Mouse (Mus musculus) kidney, adult 9 months (tissue): ENCODE data around the gene Snrpa1.

Experiments
- DNase-seq: peaks from one replicate; pipeline ENCODE4 v3.0.0; 2022

Snrpa1 gene

DNA sequence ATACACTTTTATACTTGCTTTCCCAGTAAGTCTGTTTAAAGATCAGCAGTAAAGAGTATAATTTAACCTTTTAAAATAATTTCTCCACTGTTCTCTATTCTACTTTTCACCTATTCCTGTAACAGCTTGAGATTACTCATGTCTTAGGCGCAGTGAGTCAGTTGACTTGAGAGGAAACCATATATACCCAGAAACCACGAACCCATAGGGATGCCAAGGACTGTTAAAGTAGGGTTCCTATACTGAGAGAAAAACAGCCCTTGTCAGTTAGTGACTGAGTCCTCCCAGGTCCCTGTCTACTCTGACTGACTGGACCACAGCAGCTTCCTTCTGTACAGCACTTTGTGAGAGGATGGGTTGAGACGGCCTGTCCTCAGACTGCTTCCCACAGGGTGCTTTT lies 59.2 kb downstream of the Snrpa1 start:
- no peak for DNase-seq

GRCm38 (mm10) chr7:66118796-66119195 lies 60.0 kb downstream of the Snrpa1 start:
- no peak for DNase-seq

DNA sequence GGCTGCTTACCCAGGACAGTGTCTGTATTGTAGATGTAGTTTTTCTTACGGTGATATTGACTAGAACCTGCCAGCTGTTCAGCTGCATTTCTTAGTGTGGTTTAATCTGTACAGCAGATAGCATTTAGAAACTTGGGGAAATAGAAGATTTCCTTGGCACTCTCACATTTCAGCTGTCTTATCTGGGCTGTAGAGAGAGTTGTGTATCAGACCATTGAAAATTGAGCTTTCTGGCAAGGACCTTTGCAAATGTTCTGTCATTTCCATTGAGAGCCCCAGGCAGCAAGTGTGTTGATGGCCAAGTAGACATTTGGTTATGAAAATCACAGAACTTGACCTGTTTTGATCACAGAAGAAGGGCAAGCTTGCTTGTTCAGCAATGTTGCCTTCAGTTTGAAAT lies 61.3 kb downstream of the Snrpa1 start:
- no peak for DNase-seq

DNA sequence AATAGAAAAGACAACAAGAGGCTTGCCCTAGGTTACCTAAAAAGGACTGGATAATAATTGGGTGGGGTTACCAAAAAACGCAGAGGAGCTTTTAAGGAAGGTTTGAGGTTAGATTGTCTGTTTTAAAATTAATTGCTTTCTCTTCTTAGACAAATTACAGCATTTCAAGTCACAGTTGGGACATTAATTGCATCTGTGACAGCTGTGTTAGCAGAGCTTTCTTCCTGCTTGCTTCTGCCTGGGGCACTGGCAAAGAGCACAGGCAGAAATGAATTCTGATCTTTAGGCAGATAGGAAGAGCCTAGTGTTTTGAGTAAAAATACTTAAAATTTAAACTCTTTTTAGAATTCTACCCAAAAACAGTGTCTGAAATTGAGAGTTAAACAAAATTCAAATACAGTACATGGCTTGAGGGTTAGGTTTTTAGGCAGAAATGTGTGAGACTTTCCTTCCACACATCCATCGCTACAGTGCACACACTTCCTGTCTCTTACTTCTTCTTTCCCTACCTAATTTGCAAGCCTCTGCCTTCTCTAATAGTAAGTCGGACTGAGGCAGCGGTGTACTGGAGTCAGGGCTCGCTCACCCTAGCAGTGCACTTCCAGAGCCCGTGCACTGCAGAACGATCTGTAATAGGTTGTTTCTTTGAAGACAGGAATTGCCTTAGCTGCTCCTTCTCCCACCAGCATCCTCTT lies 62.0 kb downstream of the Snrpa1 start:
- no peak for DNase-seq
